Mouse (Mus musculus) gastrocnemius, adult 2 months (tissue): ENCODE measurements around the gene Vmn2r124. TPM values are rescaled to one million over a fixed set of nuclear protein-coding genes. Genes with fewer than 3 reads are reported as not detected.
"Not testable (repeated sequence)": the region's sequence is repeated elsewhere in the genome, so short reads cannot be mapped to it uniquely, and the experiment has no call there.

Source experiments
- DNase-seq: peaks from one replicate; pipeline ENCODE4 v3.0.0; 2022
- H3K27ac ChIP-seq: fragments of 200-600 bp; 2 replicates; pipeline ENCODE4 v1.8.1; 2022; ENCODE audit warnings: mild to moderate bottlenecking
- H3K4me3 ChIP-seq: fragments of 200-600 bp; 2 replicates; pipeline ENCODE4 v1.8.1; 2022; ENCODE audit warnings: mild to moderate bottlenecking, moderate library complexity
- CTCF ChIP-seq: fragments of 200-600 bp; IDR thresholded peaks from 2 replicates; pipeline ENCODE4 v1.8.1; 2022; ENCODE audit warnings: antibody characterized with exemption, mild to moderate bottlenecking, moderate library complexity
- intact Hi-C: fragments of 180-260 bp; cut with DNase I; formaldehyde crosslinking; loops from one replicate; pipeline ENCODE4 v1.15.1; 2025
- long read RNA-seq, 2 experiments: library from polyadenylated mRNA; stranded (forward); transcript quantifications; one replicate each; pipeline ENCODE4 v2.0.0; 2021
- total RNA-seq, 2 experiments: library from RNA; stranded (reverse); gene quantifications; 2 replicates each; pipeline ENCODE4 v1.2.3; 2021

The Vmn2r124 gene
- total RNA-seq, result not detected
- long read RNA-seq, experiment 1, result 0 reads
- long read RNA-seq, experiment 2, result 0 reads

DNA sequence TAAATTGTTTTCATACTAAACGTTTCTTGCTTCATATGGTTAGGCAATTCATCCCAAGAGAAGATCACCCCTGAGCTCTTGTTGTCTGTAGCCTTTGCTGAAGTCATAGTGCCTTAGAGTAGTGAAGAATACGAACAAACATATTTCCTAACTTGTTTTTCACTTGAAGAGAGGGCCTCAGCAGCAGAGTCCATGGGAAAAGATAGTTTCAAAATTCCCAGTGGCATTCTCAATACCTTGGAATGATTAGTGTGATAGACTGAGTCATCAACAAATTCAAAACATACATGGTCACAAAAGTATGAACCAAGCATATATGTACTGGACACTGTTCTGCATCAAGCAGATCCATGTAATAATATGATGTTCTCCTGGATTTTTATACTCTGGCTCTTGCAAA, at the start of gene Vmn2r124:
Gene Vmn2r124 (plus strand): TSS at position 301 of the 400 bp plus-strand sequence.
- intact Hi-C loops, result no loop called here
- no peak for TF ChIP-seq CTCF
- H3K4me3 ChIP-seq, result no peak within 1 kb of the TSS
- H3K27ac ChIP-seq, result no peak within 1 kb of the TSS
- no peak for DNase-seq

DNA sequence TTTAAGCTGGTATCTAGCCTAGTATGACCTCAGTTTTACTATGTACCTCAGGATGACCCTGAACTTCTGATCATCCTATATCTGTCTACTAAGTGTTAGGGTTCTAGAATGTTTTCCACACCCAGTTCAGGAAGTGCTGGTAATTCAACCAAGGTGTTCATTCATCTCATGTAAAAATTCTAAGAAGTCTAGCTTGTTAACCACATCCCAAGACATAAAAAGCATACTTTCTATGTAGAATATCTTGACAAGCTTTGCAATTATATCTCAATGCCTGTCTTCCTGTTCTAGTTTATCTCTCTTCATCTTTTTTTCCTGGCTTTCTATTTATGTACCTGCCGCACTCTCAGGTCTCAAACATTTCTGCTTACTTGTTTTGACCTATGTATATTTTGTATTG, 44.5 kb upstream of the Vmn2r124 start:
- Histone ChIP-seq H3K27ac (no peak overlapping the region), H3K4me3 (no peak overlapping the region)
- intact Hi-C loops, result no loop called here
- TF ChIP-seq CTCF, result no peak
- no peak for DNase-seq

- intact Hi-C loops, result no loop called here
Measured at GRCm38 (mm10) chr17:18021433-18021832, 27.8 kb upstream of the Vmn2r124 start, which contains the start of gene Fpr-rs4. Gene Fpr-rs4, plus strand, starts transcription at chr17:18021733.

GRCm38 (mm10) chr17:18084716-18085115, 35.5 kb downstream of the Vmn2r124 start, which contains the start of gene Vmn2r91:
Gene Vmn2r91, plus strand, starts transcription at chr17:18085016.
- intact Hi-C loops, H3K4me3 ChIP-seq, H3K27ac ChIP-seq, DNase-seq: not testable (repeated sequence)

More at GRCm38 (mm10) chr17:18021433-18021832, 27.8 kb upstream of the Vmn2r124 start, which contains the start of gene Fpr-rs4:
- DNase-seq, result no peak
- no peak within 1 kb of the TSS for H3K4me3 ChIP-seq
- TF ChIP-seq CTCF, result no peak
- no peak within 1 kb of the TSS for H3K27ac ChIP-seq

GRCm38 (mm10) chr17:18095626-18096025, 46.4 kb downstream of the Vmn2r124 start:
- DNase-seq, H3K4me3 ChIP-seq, intact Hi-C loops, H3K27ac ChIP-seq: not testable (repeated sequence)

- not testable (repeated sequence) for H3K27ac ChIP-seq, DNase-seq, H3K4me3 ChIP-seq
- intact Hi-C loops, result loop anchor here (10.0 kb wide), 1 partner anchor 73 kb away; no protein-coding TSS in a partner anchor
Measured at GRCm38 (mm10) chr17:18102265-18102664, 53.0 kb downstream of the Vmn2r124 start.

Other genes starting within 250 kb of the Vmn2r124 start
- gene Spaca6, start 222.3 kb upstream of the Vmn2r124 start, total RNA-seq, result 1 to 10 TPM; 8.4 to 8.9 TPM
- gene Has1, start 194.2 kb upstream of the Vmn2r124 start, total RNA-seq, result under 1 TPM; 0.13 to 0.22 TPM
- gene Fpr1, start 165.5 kb upstream of the Vmn2r124 start, total RNA-seq, result not detected
- gene Fpr2, start 161.6 kb upstream of the Vmn2r124 start, total RNA-seq, result not detected
- gene Fpr3, start 161.6 kb upstream of the Vmn2r124 start, total RNA-seq, result not detected
- gene Fpr-rs4, start 27.7 kb upstream of the Vmn2r124 start, total RNA-seq, result not detected
- not detected for gene Vmn2r91, start 35.6 kb downstream of the Vmn2r124 start, total RNA-seq
- not detected for gene Vmn2r92, start 102.5 kb downstream of the Vmn2r124 start, total RNA-seq
- gene Vmn2r94, start 228.3 kb downstream of the Vmn2r124 start, total RNA-seq, result not detected
- not detected for gene Vmn2r93, start 248.7 kb downstream of the Vmn2r124 start, total RNA-seq